In the genomic region with DNA sequence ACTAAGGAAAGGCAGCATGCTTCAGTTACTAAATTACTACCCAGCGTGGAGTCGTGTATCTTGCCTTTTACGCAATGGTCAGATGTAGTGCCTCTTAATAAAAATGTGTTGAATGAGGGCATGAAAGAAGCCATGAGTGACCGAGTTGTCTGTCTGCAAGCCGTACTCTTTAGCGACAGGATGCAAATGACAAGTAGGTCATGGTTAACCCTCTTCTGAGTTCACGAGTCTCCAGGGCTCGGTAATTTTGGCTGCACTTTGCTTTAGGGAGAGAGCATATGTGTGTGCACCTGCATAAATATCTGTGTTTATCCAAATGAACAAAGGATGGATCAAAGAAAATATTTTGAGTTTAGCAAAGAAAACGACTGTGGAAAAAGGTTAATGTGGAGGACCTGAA, we compare ENCODE assay signal across 28 mouse cellular contexts.
DNase-seq lines count a peak whose midpoint lies in the region; ATAC-seq and TF ChIP-seq lines count a peak whose summit lies in the region.
"Had no signal": no experiment of that assay in that cellular context is flagged by ENCODE, and none has a peak within 500 bp of the region (broad histone marks: within the 10 kb centered on the region; RNA-seq: fewer than 3 reads in every experiment).

No protein-coding gene starts in this region.

- no peak for TF ChIP-seq POLR2A in cerebellum, adult 2 months (IDR thresholded peaks at IDR 0.05; ENCODE audit: borderline replicate concordance, insufficient read depth, low read length)

- 0 out of 2 replicates have a peak overlapping the region, but pooled peaks have one; percentile 11 for H3K27ac ChIP-seq in hindbrain, embryonic 14.5 days
- H3K27ac ChIP-seq in hindbrain, embryonic 10.5 days, result no peak overlapping the region
- peak overlapping the region; percentile 8 for H3K27ac ChIP-seq in cerebellum, adult 2 months (ENCODE audit: insufficient read depth, low read length)
- H3K27ac ChIP-seq in forebrain, embryonic 16.5 days (ENCODE audit: low read length), result no peak overlapping the region
- H3K27ac ChIP-seq: embryonic facial prominence, embryonic 12.5 days; heart, embryonic 10.5 days; hindbrain, embryonic 15.5 days; limb, embryonic 12.5 days; liver, embryonic 15.5 days had no signal

- H3K9me3 ChIP-seq in hindbrain, embryonic 14.5 days (ENCODE audit: control insufficient read depth, low read length), result no peaks in the 10 kb centered on the region
- no peaks in the 10 kb centered on the region for H3K9me3 ChIP-seq in hindbrain, embryonic 10.5 days
- H3K9me3 ChIP-seq in forebrain, embryonic 16.5 days (ENCODE audit: control insufficient read depth, low read length), result no peaks in the 10 kb centered on the region
- H3K9me3 ChIP-seq: embryonic facial prominence, embryonic 12.5 days; heart, embryonic 10.5 days; hindbrain, embryonic 15.5 days; limb, embryonic 12.5 days; liver, embryonic 15.5 days had no signal

- H3K27me3 ChIP-seq in hindbrain, embryonic 14.5 days (ENCODE audit: control insufficient read depth, insufficient read depth, low read length), result no peaks in the 10 kb centered on the region
- no peaks in the 10 kb centered on the region for H3K27me3 ChIP-seq in hindbrain, embryonic 10.5 days (ENCODE audit: insufficient read depth, poor library complexity, severe bottlenecking)
- H3K27me3 ChIP-seq in cerebellum, adult 2 months (ENCODE audit: control insufficient read depth, insufficient read depth, low read length), result no peaks in the 10 kb centered on the region
- no peaks in the 10 kb centered on the region for H3K27me3 ChIP-seq in forebrain, embryonic 16.5 days (replicated peaks; ENCODE audit: control insufficient read depth, insufficient read depth, low read length)
- H3K27me3 ChIP-seq: embryonic facial prominence, embryonic 12.5 days; hindbrain, embryonic 15.5 days; limb, embryonic 12.5 days; liver, embryonic 15.5 days had no signal

- no peak for DNase-seq in hindbrain, embryonic 14.5 days (ENCODE audit: low spot score)
- no peak for DNase-seq in hindbrain, embryonic 10.5 days (ENCODE audit: low spot score)
- peak; percentile 77 for DNase-seq in brain, adult 2 months (ENCODE audit: low read depth, low spot score)
- DNase-seq in cerebellum, adult 2 months, result peak; percentile 34 to 51
- peak; percentile 19 to 35 for DNase-seq in cerebellum, postnatal 14 days
- no peak for DNase-seq in c-Kit-positive CD71-positive TER-119-positive erythroid progenitor cells, embryonic 14.5 days (ENCODE audit: low spot score)
- DNase-seq: adrenal gland, postnatal 14 days; embryo, embryonic 11 days; gastrocnemius, postnatal 25 days; heart, adult 11 months; heart, postnatal 36 days; kidney, adult 2 months; kidney, postnatal 10 days; layer of hippocampus, adult 9-11 months; lung, embryonic 14.5 days; lung, postnatal 14 days; midbrain, embryonic 14.5 days; right cerebral cortex, postnatal 4 days; thymus, adult 2 months; thymus, postnatal 4 days had no signal

- ATAC-seq in hindbrain, embryonic 14.5 days (ENCODE audit: low FRiP score), result no peak
- ATAC-seq in forebrain, embryonic 16.5 days, result no peak
- ATAC-seq: CD4-positive, CD25-positive, alpha-beta regulatory T cell, adult 4 months; forebrain, embryonic 14.5 days had no signal

- 0 out of 2 replicates have a peak, but pooled peaks cover 5% of the 10 kb centered on the region for H3K4me1 ChIP-seq in hindbrain, embryonic 14.5 days (replicated peaks; ENCODE audit: control insufficient read depth, insufficient read depth, low read length)
- peaks cover 10% of the 10 kb centered on the region for H3K4me1 ChIP-seq in hindbrain, embryonic 10.5 days (replicated peaks)
- peaks cover 7% of the 10 kb centered on the region; the same call in 1 of the 2 replicates for H3K4me1 ChIP-seq in cerebellum, adult 2 months (ENCODE audit: control insufficient read depth, insufficient read depth, low read length)
- H3K4me1 ChIP-seq in forebrain, embryonic 16.5 days (replicated peaks; ENCODE audit: control insufficient read depth, insufficient read depth, low read length), result no peaks in the 10 kb centered on the region; the same call in 1 of the 2 replicates
- H3K4me1 ChIP-seq: hindbrain, embryonic 15.5 days had no signal

- H3K36me3 ChIP-seq in hindbrain, embryonic 14.5 days (replicated peaks; ENCODE audit: control insufficient read depth, insufficient read depth), result no peaks in the 10 kb centered on the region
- no peaks in the 10 kb centered on the region for H3K36me3 ChIP-seq in hindbrain, embryonic 10.5 days
- no peaks in the 10 kb centered on the region for H3K36me3 ChIP-seq in forebrain, embryonic 16.5 days (ENCODE audit: control insufficient read depth, insufficient read depth)
- H3K36me3 ChIP-seq: embryonic facial prominence, embryonic 12.5 days; heart, embryonic 10.5 days; hindbrain, embryonic 15.5 days; limb, embryonic 12.5 days; liver, embryonic 15.5 days had no signal

- H3K4me2 ChIP-seq in hindbrain, embryonic 14.5 days (replicated peaks), result no peak overlapping the region
- H3K4me2 ChIP-seq in forebrain, embryonic 16.5 days (ENCODE audit: low read length), result no peak overlapping the region
- H3K4me2 ChIP-seq: embryonic facial prominence, embryonic 12.5 days; hindbrain, embryonic 15.5 days; limb, embryonic 12.5 days; liver, embryonic 15.5 days; lung, embryonic 14.5 days had no signal

- H3K4me3 ChIP-seq in hindbrain, embryonic 14.5 days (replicated peaks; ENCODE audit: low read length), result no peak overlapping the region
- H3K4me3 ChIP-seq in hindbrain, embryonic 10.5 days, result no peak overlapping the region
- no peak overlapping the region for H3K4me3 ChIP-seq in cerebellum, adult 2 months (replicated peaks; ENCODE audit: insufficient read depth, low read depth, low read length)
- H3K4me3 ChIP-seq in forebrain, embryonic 16.5 days (replicated peaks; ENCODE audit: low read length), result no peak overlapping the region
- H3K4me3 ChIP-seq: embryonic facial prominence, embryonic 12.5 days; heart, embryonic 10.5 days; hindbrain, embryonic 15.5 days; limb, embryonic 12.5 days; liver, embryonic 15.5 days had no signal

- no peak overlapping the region for H3K9ac ChIP-seq in hindbrain, embryonic 14.5 days
- H3K9ac ChIP-seq in forebrain, embryonic 16.5 days (replicated peaks; ENCODE audit: low read depth, low read length), result no peak overlapping the region
- H3K9ac ChIP-seq: embryonic facial prominence, embryonic 12.5 days; hindbrain, embryonic 15.5 days; limb, embryonic 12.5 days; liver, embryonic 15.5 days; lung, embryonic 14.5 days had no signal

- TF ChIP-seq CTCF in cerebellum, adult 2 months (IDR thresholded peaks at IDR 0.05; ENCODE audit: borderline replicate concordance, insufficient read depth, low read depth, low read length), result no peak

- WGBS in hindbrain, embryonic 14.5 days, result 57% methylated on average over 9 of the region's 9 CpGs
- 69% methylated on average over 9 of the region's 9 CpGs for WGBS in hindbrain, embryonic 10.5 days
- 14% methylated on average over 9 of the region's 9 CpGs for WGBS in cerebellum, adult 2 months
- WGBS in forebrain, embryonic 16.5 days, result 75% methylated on average over 9 of the region's 9 CpGs

Comparison
In these comparisons a context has a peak if more than half of its experiments do, and no peak if none do; other contexts are left out.
1. H3K27ac ChIP-seq: peak in hindbrain, embryonic 14.5 days (single experiment) and cerebellum, adult 2 months (single experiment); none in hindbrain, embryonic 10.5 days (single experiment) and forebrain, embryonic 16.5 days (single experiment).
2. DNase-seq: peak in brain, adult 2 months (single experiment), cerebellum, adult 2 months (2 of 2) and cerebellum, postnatal 14 days (2 of 2); none in hindbrain, embryonic 14.5 days (single experiment), hindbrain, embryonic 10.5 days (single experiment) and c-Kit-positive CD71-positive TER-119-positive erythroid progenitor cells, embryonic 14.5 days (single experiment).